Mouse (Mus musculus) embryonic facial prominence, embryonic 12.5 days (tissue): ENCODE results near the gene Olfr772. TPM values are rescaled to one million over a fixed set of nuclear protein-coding genes. Genes with fewer than 3 reads are reported as not detected.
"Not testable (repeated sequence)": the region's sequence is repeated elsewhere in the genome, so short reads cannot be mapped to it uniquely, and the experiment has no call there.

ENCODE experiments used
- ATAC-seq: fragments of 200-750 bp; cut with Nextera tagmentation; 2 replicates; pipeline ENCODE4 v1.8.0; 2017; ENCODE audit not compliant: insufficient number of reproducible peaks, insufficient read depth, low FRiP score, low TSS enrichment
- H3K27ac ChIP-seq: fragments of 300-500 bp; sonication (generic); 2 replicates; pipeline ENCODE4 v1.5.1; 2016; ENCODE audit warnings: mild to moderate bottlenecking
- H3K27me3 ChIP-seq: fragments of 300-500 bp; sonication (generic); 2 replicates; pipeline ENCODE4 v1.6.1; 2016; ENCODE audit warnings: mild to moderate bottlenecking, moderate library complexity
- H3K36me3 ChIP-seq: fragments of 300-500 bp; sonication (generic); 2 replicates; pipeline ENCODE4 v1.6.1; 2016; ENCODE audit warnings: mild to moderate bottlenecking
- H3K4me1 ChIP-seq: fragments of 300-500 bp; sonication (generic); 2 replicates; pipeline ENCODE4 v1.6.1; 2016
- H3K4me2 ChIP-seq: fragments of 300-500 bp; sonication (generic); replicated peaks from 2 replicates; pipeline ENCODE4 v1.6.1; 2016; ENCODE audit warnings: mild to moderate bottlenecking, moderate library complexity
- H3K4me3 ChIP-seq: fragments of 300-500 bp; sonication (generic); 2 replicates; pipeline ENCODE4 v1.5.1; 2016; ENCODE audit warnings: mild to moderate bottlenecking
- H3K9ac ChIP-seq: fragments of 300-500 bp; sonication (generic); 2 replicates; pipeline ENCODE4 v1.6.1; 2016; ENCODE audit warnings: mild to moderate bottlenecking, moderate library complexity
- H3K9me3 ChIP-seq: fragments of 300-500 bp; sonication (generic); 2 replicates; pipeline ENCODE4 v1.6.1; 2016; ENCODE audit warnings: mild to moderate bottlenecking, moderate library complexity
- WGBS: fragments of 180-500 bp; shearing (Covaris S2); methylation state at CpG from one replicate; pipeline ENCODE4 v1.1.7; 2016; 5-methylcytosine and 5-hydroxymethylcytosine counted together
- polyA plus RNA-seq: library from polyadenylated mRNA; unstranded; fragments of >200 nt; fragmentation: Nextera tagmentation; extraction: Ambion mirVana; gene quantifications from 2 replicates; pipeline ENCODE4 v1.2.1, GENCODE M21; 2016

Olfr772 gene
- not detected in 2 replicates for polyA plus RNA-seq

DNA sequence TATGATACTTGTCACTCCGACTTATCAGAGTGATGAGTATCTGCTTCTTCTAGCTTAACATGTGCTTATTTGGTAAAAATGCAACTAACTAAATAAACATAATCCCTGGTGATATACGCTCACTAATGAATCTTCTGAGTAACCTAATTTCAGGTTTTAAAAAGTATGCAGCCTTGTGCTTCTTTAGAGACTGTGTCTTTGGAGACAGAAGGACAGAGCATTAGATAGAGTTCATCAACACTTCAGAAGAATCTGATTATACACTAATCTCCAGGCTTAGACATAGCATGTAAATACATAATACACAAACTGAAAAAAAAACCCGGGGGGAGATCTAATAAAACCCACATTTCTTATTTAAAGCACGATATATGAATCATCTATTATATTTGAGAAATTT, at the start of gene Olfr772:
Gene Olfr772 (minus strand): TSS at position 101 of the 400 bp plus-strand sequence.
- not testable (repeated sequence) for H3K9ac ChIP-seq, H3K4me1 ChIP-seq, H3K4me3 ChIP-seq, H3K27me3 ChIP-seq, H3K9me3 ChIP-seq, H3K36me3 ChIP-seq, H3K4me2 ChIP-seq, H3K27ac ChIP-seq, ATAC-seq
- 83% methylated on average over 4 of the region's 4 CpGs for WGBS

- not testable (repeated sequence) for H3K4me2 ChIP-seq, H3K9me3 ChIP-seq, ATAC-seq, H3K9ac ChIP-seq, H3K27ac ChIP-seq, H3K27me3 ChIP-seq, H3K36me3 ChIP-seq, H3K4me1 ChIP-seq, H3K4me3 ChIP-seq
These were observed 9.6 kb upstream of the Olfr772 start, which contains the start of gene Olfr773 for GRCm38 (mm10) chr10:129187319-129187718. TSS of gene Olfr773 (minus strand) at chr10:129187419.

- Histone ChIP-seq H3K4me1 (no peaks in the 10 kb centered on the region), H3K36me3 (no peaks in the 10 kb centered on the region), H3K4me3 (no peak within 1 kb of the TSS), H3K4me2 (no peak within 1 kb of the TSS), H3K9ac (no peak within 1 kb of the TSS), H3K27me3 (no peaks in the 10 kb centered on the region), H3K27ac (no peak within 1 kb of the TSS), H3K9me3 (no peaks in the 10 kb centered on the region)
- WGBS, result 86% methylated on average over 1 of the region's 1 CpGs
- ATAC-seq, result no peak
These were observed 13.1 kb downstream of the Olfr772 start, which contains the start of gene Olfr771 for GRCm38 (mm10) chr10:129164651-129165050. TSS of gene Olfr771 (minus strand) at chr10:129164751.

GRCm38 (mm10) chr10:129138898-129139297, 38.8 kb downstream of the Olfr772 start, which contains the start of gene Olfr770:
TSS of gene Olfr770 (minus strand) at chr10:129138998.
- no peak for ATAC-seq
- H3K36me3 ChIP-seq, result no peaks in the 10 kb centered on the region
- H3K27ac ChIP-seq, result no peak within 1 kb of the TSS
- no peaks in the 10 kb centered on the region for H3K4me1 ChIP-seq
- H3K9ac ChIP-seq, result no peak within 1 kb of the TSS
- no peaks in the 10 kb centered on the region for H3K27me3 ChIP-seq
- H3K4me2 ChIP-seq, result no peak within 1 kb of the TSS
- no peak within 1 kb of the TSS for H3K4me3 ChIP-seq
- WGBS, result 79% methylated on average over 2 of the region's 2 CpGs
- no peaks in the 10 kb centered on the region for H3K9me3 ChIP-seq

Other genes starting within 250 kb of the Olfr772 start
- 5.2 TPM in 2 replicates for gene Itga7, start 244.1 kb downstream of the Olfr772 start, polyA plus RNA-seq
- 0.13 TPM in 1 of 2 replicates, not detected in the other for gene Mettl7b, start 216.9 kb downstream of the Olfr772 start, polyA plus RNA-seq
- not detected in 2 replicates for gene Olfr9, start 188.5 kb downstream of the Olfr772 start, polyA plus RNA-seq
- not detected in 2 replicates for gene Olfr763, start 167.1 kb downstream of the Olfr772 start, polyA plus RNA-seq
- gene Olfr764-ps1, start 138.0 kb downstream of the Olfr772 start, polyA plus RNA-seq, result not detected in 2 replicates
- not detected in 2 replicates for gene Olfr765, start 127.9 kb downstream of the Olfr772 start, polyA plus RNA-seq
- gene Olfr766-ps1, start 108.9 kb downstream of the Olfr772 start, polyA plus RNA-seq, result not detected in 2 replicates
- not detected in 2 replicates for gene Olfr767, start 95.0 kb downstream of the Olfr772 start, polyA plus RNA-seq
- not detected in 2 replicates for gene Olfr768, start 78.5 kb downstream of the Olfr772 start, polyA plus RNA-seq
- gene Olfr769, start 60.1 kb downstream of the Olfr772 start, polyA plus RNA-seq, result not detected in 2 replicates
- not detected in 2 replicates for gene Olfr770, start 38.9 kb downstream of the Olfr772 start, polyA plus RNA-seq
- not detected in 2 replicates for gene Olfr771, start 13.2 kb downstream of the Olfr772 start, polyA plus RNA-seq
- not detected in 2 replicates for gene Olfr773, start 9.5 kb upstream of the Olfr772 start, polyA plus RNA-seq
- not detected in 2 replicates for gene Olfr774, start 58.3 kb upstream of the Olfr772 start, polyA plus RNA-seq
- not detected in 2 replicates for gene Olfr775, start 70.5 kb upstream of the Olfr772 start, polyA plus RNA-seq
- not detected in 2 replicates for gene Olfr776, start 81.2 kb upstream of the Olfr772 start, polyA plus RNA-seq
- not detected in 2 replicates for gene Olfr777, start 93.6 kb upstream of the Olfr772 start, polyA plus RNA-seq
- gene Olfr780, start 140.2 kb upstream of the Olfr772 start, polyA plus RNA-seq, result not detected in 2 replicates
- not detected in 2 replicates for gene Olfr781, start 150.9 kb upstream of the Olfr772 start, polyA plus RNA-seq
- gene Olfr782, start 170.9 kb upstream of the Olfr772 start, polyA plus RNA-seq, result not detected in 2 replicates
- 0.06 TPM in 1 of 2 replicates, not detected in the other for gene Olfr784, start 206.2 kb upstream of the Olfr772 start, polyA plus RNA-seq
- gene Olfr785, start 227.5 kb upstream of the Olfr772 start, polyA plus RNA-seq, result not detected in 2 replicates
- not detected in 2 replicates for gene Olfr786, start 249.4 kb upstream of the Olfr772 start, polyA plus RNA-seq